Mouse (Mus musculus): ENCODE results near the gene Rffl. TPM values are rescaled to one million over a fixed set of nuclear protein-coding genes. Genes with fewer than 3 reads are reported as not detected.
"Not testable (repeated sequence)": the region's sequence is repeated elsewhere in the genome, so short reads cannot be mapped to it uniquely, and the experiment has no call there.

The Rffl gene
- polyA plus RNA-seq, 1 experiment from 2014 or later = 12.0 TPM

DNA sequence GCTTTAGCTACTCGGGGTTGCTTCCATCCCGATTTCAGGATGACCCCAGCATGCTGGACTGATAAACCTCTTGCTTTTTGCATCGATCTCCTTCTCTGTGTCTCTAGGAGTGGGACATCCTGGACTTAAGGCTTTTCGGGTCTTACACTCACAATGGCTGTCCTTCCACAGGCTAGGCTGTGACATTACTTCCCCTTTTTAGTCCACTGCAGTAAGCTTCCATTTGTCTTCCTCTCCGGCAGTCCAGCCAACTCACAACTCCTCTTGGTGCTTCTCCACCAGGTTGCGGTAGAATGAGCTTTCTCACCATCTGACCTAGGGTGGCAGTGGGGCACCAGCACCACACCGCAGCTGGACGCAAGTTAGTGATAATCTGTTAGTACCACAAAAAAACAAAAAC, 37.1 kb downstream of the Rffl start:
- 95% methylated on average over 8 of the region's 8 CpGs for WGBS
- DNase-seq (ENCODE audit: low spot score) = no peak
- Histone ChIP-seq H3K27ac (replicated peaks) (no peak overlapping the region), H3K4me3 (no peak overlapping the region), H3K4me1 (peaks cover 44% of the 10 kb centered on the region), H3K27me3 (ENCODE audit: low read depth, poor library complexity, severe bottlenecking) (no peaks in the 10 kb centered on the region), H3K9me3 (replicated peaks) (no peaks in the 10 kb centered on the region), H3K36me3 (no peaks in the 10 kb centered on the region)

GRCm38 (mm10) chr11:82832402-82832801, 38.6 kb downstream of the Rffl start:
- WGBS = 80% methylated on average over 10 of the region's 10 CpGs
- H3K27ac ChIP-seq (replicated peaks) = 0 out of 2 replicates have a peak overlapping the region, but pooled peaks have one; percentile 3
- H3K27me3 ChIP-seq (ENCODE audit: low read depth, poor library complexity, severe bottlenecking); H3K36me3 ChIP-seq; DNase-seq (ENCODE audit: low spot score); H3K4me3 ChIP-seq; H3K9me3 ChIP-seq (replicated peaks): not testable (repeated sequence)
- H3K4me1 ChIP-seq = peaks cover 28% of the 10 kb centered on the region

DNA sequence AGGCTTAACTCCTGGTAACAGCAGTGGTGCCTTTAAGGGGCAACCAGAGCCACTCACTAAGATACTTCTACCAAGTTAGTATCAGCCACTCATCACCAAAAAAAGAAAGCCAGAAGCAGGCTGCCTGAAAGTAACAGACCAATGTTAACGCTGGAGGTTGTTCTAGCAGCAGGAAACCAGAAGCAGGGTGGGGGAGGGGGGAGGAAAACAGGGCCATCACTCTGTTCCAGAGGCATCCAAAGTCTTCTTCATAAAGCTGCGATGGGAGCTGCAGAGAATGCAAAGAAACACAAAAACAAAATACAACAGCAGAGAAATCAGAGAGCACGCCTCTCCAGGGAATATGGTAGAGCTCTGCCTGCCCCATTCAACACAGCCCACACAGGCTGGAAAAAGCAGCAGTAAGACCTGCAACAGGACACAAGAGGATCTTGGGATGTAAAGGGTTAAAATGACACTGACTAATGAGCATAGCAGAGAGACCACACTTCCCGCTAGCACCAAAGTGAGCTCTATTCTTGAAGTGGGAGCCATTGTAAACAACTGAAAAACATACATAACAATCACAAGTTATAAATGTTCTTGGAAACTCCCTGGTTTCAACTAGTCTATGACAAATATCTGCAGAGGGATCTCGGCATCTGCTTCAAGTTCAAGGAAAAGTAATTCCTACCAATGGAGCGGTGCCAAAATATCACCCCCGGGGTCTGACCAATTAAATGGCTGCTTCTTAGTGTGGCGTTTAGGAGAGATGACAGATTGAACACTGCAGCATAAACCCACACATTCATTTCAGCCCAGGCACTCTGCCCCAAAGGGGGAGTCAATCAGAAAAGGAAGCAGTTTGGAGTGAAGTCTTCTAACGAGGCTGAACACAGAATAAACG, 39.8 kb downstream of the Rffl start:
- Histone ChIP-seq H3K9me3 (replicated peaks) (no peaks in the 10 kb centered on the region), H3K36me3 (no peaks in the 10 kb centered on the region), H3K27me3 (ENCODE audit: low read depth, poor library complexity, severe bottlenecking) (no peaks in the 10 kb centered on the region), H3K4me3 (no peak overlapping the region), H3K27ac (replicated peaks) (no peak overlapping the region), H3K4me1 (peaks cover 23% of the 10 kb centered on the region)
- no peak for DNase-seq (ENCODE audit: low spot score)
- 44% methylated on average over 10 of the region's 10 CpGs for WGBS

DNA sequence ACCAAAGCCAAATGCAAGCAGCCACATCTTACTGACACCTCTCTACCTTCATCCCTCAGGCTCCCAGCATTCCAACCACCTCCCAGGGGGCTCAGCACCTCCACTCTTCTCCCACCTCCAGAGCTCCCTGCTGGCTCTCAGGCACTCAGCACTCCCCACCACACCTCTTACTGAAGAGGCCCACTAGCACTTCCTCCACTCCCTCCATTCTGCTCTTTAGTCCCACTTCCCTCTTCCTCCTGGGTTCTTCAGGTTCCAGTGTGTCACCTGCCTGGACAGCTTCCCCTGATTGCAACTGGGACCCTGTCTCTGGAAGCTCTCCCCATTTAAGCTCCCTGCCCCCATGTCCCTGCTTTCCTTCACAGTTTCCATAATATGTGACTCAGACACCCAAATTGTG, 44.2 kb downstream of the Rffl start:
- no peaks in the 10 kb centered on the region for H3K9me3 ChIP-seq (replicated peaks)
- no peak overlapping the region for H3K27ac ChIP-seq (replicated peaks)
- H3K4me3 ChIP-seq = no peak overlapping the region
- peaks cover 30% of the 10 kb centered on the region for H3K4me1 ChIP-seq
- no peaks in the 10 kb centered on the region for H3K27me3 ChIP-seq (ENCODE audit: low read depth, poor library complexity, severe bottlenecking)
- no peaks in the 10 kb centered on the region for H3K36me3 ChIP-seq
- DNase-seq (ENCODE audit: low spot score) = no peak

GRCm38 (mm10) chr11:82820788-82821456, 50.1 kb downstream of the Rffl start:
- H3K4me1 ChIP-seq = peaks cover 20% of the 10 kb centered on the region
- 91% methylated on average over 13 of the region's 13 CpGs for WGBS
- H3K27me3 ChIP-seq (ENCODE audit: low read depth, poor library complexity, severe bottlenecking) = no peaks in the 10 kb centered on the region
- no peaks in the 10 kb centered on the region for H3K36me3 ChIP-seq
- H3K4me3 ChIP-seq = no peak overlapping the region
- no peak for DNase-seq (ENCODE audit: low spot score)
- no peaks in the 10 kb centered on the region for H3K9me3 ChIP-seq (replicated peaks)
- no peak overlapping the region for H3K27ac ChIP-seq (replicated peaks)

DNA sequence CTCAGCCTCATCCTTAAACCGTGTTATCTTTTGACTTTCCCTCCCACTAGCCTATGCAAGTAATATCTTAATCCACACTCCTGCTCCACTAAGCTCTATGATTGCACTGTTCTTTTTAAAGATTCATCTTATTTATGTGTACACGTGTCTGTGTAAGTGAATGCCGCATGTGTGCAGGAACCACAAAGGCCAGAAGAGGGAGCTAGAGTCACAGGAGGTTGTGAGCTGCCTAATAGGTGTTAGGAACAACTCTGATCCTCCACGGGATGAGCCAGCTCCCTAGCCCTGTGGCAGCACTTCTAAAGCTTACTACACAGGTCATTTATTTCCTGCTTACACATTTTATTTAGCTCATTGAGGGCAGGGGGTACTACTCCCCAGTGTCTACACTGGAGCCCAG, 51.7 kb downstream of the Rffl start:
- Histone ChIP-seq H3K4me1 (peaks cover 24% of the 10 kb centered on the region), H3K4me3 (no peak overlapping the region), H3K9me3 (replicated peaks) (no peaks in the 10 kb centered on the region), H3K27ac (replicated peaks) (no peak overlapping the region), H3K27me3 (ENCODE audit: low read depth, poor library complexity, severe bottlenecking) (no peaks in the 10 kb centered on the region), H3K36me3 (no peaks in the 10 kb centered on the region)
- 46% methylated on average over 4 of the region's 4 CpGs for WGBS
- DNase-seq (ENCODE audit: low spot score) = peak; percentile 47

GRCm38 (mm10) chr11:82808485-82808884, 62.5 kb downstream of the Rffl start:
- H3K36me3 ChIP-seq = peaks cover 12% of the 10 kb centered on the region
- H3K9me3 ChIP-seq (replicated peaks) = no peaks in the 10 kb centered on the region
- no peak for DNase-seq (ENCODE audit: low spot score)
- H3K4me3 ChIP-seq = no peak overlapping the region
- 90% methylated on average over 5 of the region's 5 CpGs for WGBS
- H3K27me3 ChIP-seq (ENCODE audit: low read depth, poor library complexity, severe bottlenecking) = no peaks in the 10 kb centered on the region
- H3K27ac ChIP-seq (replicated peaks) = no peak overlapping the region
- H3K4me1 ChIP-seq = peaks cover 12% of the 10 kb centered on the region

- Histone ChIP-seq H3K4me3 (no peak overlapping the region), H3K9me3 (replicated peaks) (no peaks in the 10 kb centered on the region), H3K36me3 (peaks cover 23% of the 10 kb centered on the region), H3K27ac (replicated peaks) (no peak overlapping the region), H3K27me3 (ENCODE audit: low read depth, poor library complexity, severe bottlenecking) (no peaks in the 10 kb centered on the region), H3K4me1 (0 out of 2 replicates have a peak, but pooled peaks cover 8% of the 10 kb centered on the region)
- WGBS = 87% methylated on average over 3 of the region's 3 CpGs
- no peak for DNase-seq (ENCODE audit: low spot score)
Measured at GRCm38 (mm10) chr11:82807370-82807769, 63.6 kb downstream of the Rffl start.

DNA sequence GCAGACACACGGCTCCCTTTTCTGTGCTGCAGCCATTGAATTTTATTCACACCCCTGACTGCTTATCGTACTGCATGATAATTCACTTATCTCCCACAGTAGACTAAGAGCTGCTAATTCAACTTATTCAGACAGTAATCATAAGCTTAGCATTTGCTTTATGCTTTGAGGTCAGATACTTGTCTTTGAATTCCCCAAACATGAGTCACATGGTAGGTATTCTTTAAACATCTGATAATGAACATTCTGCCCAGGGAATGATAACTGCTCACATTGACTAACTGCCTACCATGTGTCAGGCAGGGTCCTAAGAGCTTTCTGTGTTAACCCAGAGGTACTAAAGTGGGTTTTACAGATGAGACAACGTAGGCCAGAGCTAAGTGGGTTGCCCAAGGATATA, 64.4 kb downstream of the Rffl start:
- peaks cover 31% of the 10 kb centered on the region for H3K36me3 ChIP-seq

DNA sequence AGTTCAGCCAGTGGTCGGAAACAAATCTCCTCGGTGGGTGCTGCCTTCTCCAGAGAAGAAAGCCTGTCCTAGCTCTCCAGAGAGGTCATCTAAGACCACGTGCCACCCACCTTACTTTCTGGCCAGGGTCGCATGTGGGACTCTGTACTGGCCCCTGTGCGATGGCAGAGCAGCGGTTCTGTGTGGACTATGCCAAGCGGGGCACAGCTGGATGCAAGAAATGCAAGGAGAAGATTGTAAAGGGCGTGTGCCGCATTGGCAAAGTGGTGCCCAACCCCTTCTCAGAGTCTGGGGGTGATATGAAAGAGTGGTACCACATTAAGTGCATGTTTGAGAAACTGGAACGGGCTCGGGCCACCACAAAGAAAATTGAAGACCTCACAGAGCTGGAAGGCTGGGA, 87.6 kb downstream of the Rffl start:
- H3K4me3 ChIP-seq = no peak overlapping the region
- no peaks in the 10 kb centered on the region for H3K9me3 ChIP-seq (replicated peaks)
- H3K36me3 ChIP-seq = peaks cover 54% of the 10 kb centered on the region
- WGBS = 91% methylated on average over 11 of the region's 11 CpGs
- DNase-seq (ENCODE audit: low spot score) = no peak
- no peaks in the 10 kb centered on the region for H3K27me3 ChIP-seq (ENCODE audit: low read depth, poor library complexity, severe bottlenecking)
- H3K4me1 ChIP-seq = peaks cover 21% of the 10 kb centered on the region
- H3K27ac ChIP-seq (replicated peaks) = no peak overlapping the region

More for the DNA sequence above, 64.4 kb downstream of the Rffl start:
- Histone ChIP-seq H3K4me1 (0 out of 2 replicates have a peak, but pooled peaks cover 1% of the 10 kb centered on the region), H3K9me3 (replicated peaks) (no peaks in the 10 kb centered on the region), H3K27me3 (ENCODE audit: low read depth, poor library complexity, severe bottlenecking) (no peaks in the 10 kb centered on the region), H3K4me3 (no peak overlapping the region), H3K27ac (replicated peaks) (no peak overlapping the region)
- 89% methylated on average over 3 of the region's 3 CpGs for WGBS
- no peak for DNase-seq (ENCODE audit: low spot score)

GRCm38 (mm10) chr11:82782197-82782596, 88.8 kb downstream of the Rffl start:
- Histone ChIP-seq H3K4me3 (peak overlapping the region; percentile 93), H3K27me3 (ENCODE audit: low read depth, poor library complexity, severe bottlenecking) (no peaks in the 10 kb centered on the region), H3K36me3 (peaks cover 41% of the 10 kb centered on the region), H3K27ac (replicated peaks) (peak overlapping the region; percentile 98), H3K9me3 (replicated peaks) (no peaks in the 10 kb centered on the region), H3K4me1 (peaks cover 21% of the 10 kb centered on the region)
- DNase-seq (ENCODE audit: low spot score) = no peak
- WGBS = 58% methylated on average over 6 of the region's 6 CpGs

- H3K36me3 ChIP-seq = peaks cover 32% of the 10 kb centered on the region
- WGBS = under 1% methylated on average over 90 of the region's 90 CpGs
- no peaks in the 10 kb centered on the region for H3K9me3 ChIP-seq (replicated peaks)
- peak; percentile 93 for DNase-seq (ENCODE audit: low spot score)
- peak within 1 kb of the TSS; percentile 98 for H3K27ac ChIP-seq (replicated peaks)
- H3K4me3 ChIP-seq = peak within 1 kb of the TSS; percentile 93
- H3K27me3 ChIP-seq (ENCODE audit: low read depth, poor library complexity, severe bottlenecking) = no peaks in the 10 kb centered on the region
- peaks cover 21% of the 10 kb centered on the region for H3K4me1 ChIP-seq
Measured at GRCm38 (mm10) chr11:82780983-82781903, 89.8 kb downstream of the Rffl start, which contains the start of gene Lig3. Gene Lig3, plus strand, starts transcription at chr11:82781108.

All from midbrain, embryonic 10.5 days (tissue).